Mouse (Mus musculus) intestine, embryonic 14.5 days (tissue): ENCODE data around the gene Astn2. TPM values are rescaled to one million over a fixed set of nuclear protein-coding genes. Genes with fewer than 3 reads are reported as not detected.
A peak's percentile ranks its signal among the peaks of the same experiment; 100 is the strongest.

Experiments
- ATAC-seq: fragments of 200-750 bp; cut with Nextera tagmentation; replicated peaks from 2 replicates; pipeline ENCODE4 v1.8.0; 2017; ENCODE audit warnings: low read depth, moderate number of reproducible peaks, moderate TSS enrichment, moderate library complexity; ENCODE audit not compliant: low FRiP score, low TSS enrichment
- DNase-seq: peaks from one replicate; pipeline ENCODE4 v3.0.0-alpha.2; 2018; ENCODE audit warnings: low spot score
- H3K27ac ChIP-seq: fragments of 300-500 bp; sonication (generic); 2 replicates; pipeline ENCODE4 v1.5.1; 2014; ENCODE audit warnings: low read depth, mild to moderate bottlenecking, control low read depth
- H3K27me3 ChIP-seq: fragments of 300-500 bp; sonication (generic); replicated peaks from 2 replicates; pipeline ENCODE4 v1.6.1; 2014; ENCODE audit warnings: low read length, control low read depth; ENCODE audit not compliant: control insufficient read depth, insufficient read depth
- H3K36me3 ChIP-seq: fragments of 300-500 bp; sonication (generic); 2 replicates; pipeline ENCODE4 v1.6.1; 2014; ENCODE audit warnings: low read length, control low read depth; ENCODE audit not compliant: control insufficient read depth, insufficient read depth
- H3K4me1 ChIP-seq: fragments of 300-500 bp; sonication (generic); replicated peaks from 2 replicates; pipeline ENCODE4 v1.6.1; 2014; ENCODE audit warnings: low read length, control low read depth, mixed read lengths; ENCODE audit not compliant: control insufficient read depth, insufficient read depth
- H3K4me2 ChIP-seq: fragments of 300-500 bp; sonication (generic); 2 replicates; pipeline ENCODE4 v1.6.1; 2014; ENCODE audit warnings: low read length
- H3K4me3 ChIP-seq: fragments of 300-500 bp; sonication (generic); 2 replicates; pipeline ENCODE4 v1.5.1; 2014; ENCODE audit warnings: low read depth, low read length, control low read depth, mixed read lengths
- H3K9ac ChIP-seq: fragments of 300-500 bp; sonication (generic); 2 replicates; pipeline ENCODE4 v1.6.1; 2014; ENCODE audit warnings: mild to moderate bottlenecking, low read length
- H3K9me3 ChIP-seq: fragments of 300-500 bp; sonication (generic); 2 replicates; pipeline ENCODE4 v1.6.1; 2016; ENCODE audit warnings: low read length, control low read depth; ENCODE audit not compliant: control insufficient read depth
- WGBS: fragments of 180-500 bp; shearing (Covaris S2); extraction: QIAGEN DNeasy Blood & Tissue Kit; methylation state at CpG from one replicate; pipeline ENCODE4 v1.1.7; 2014; 5-methylcytosine and 5-hydroxymethylcytosine counted together
- polyA plus RNA-seq: library from polyadenylated mRNA; unstranded; fragments of >200 nt; fragmentation: Nextera tagmentation; extraction: Ambion mirVana; gene quantifications from 2 replicates; pipeline ENCODE4 v1.2.1, GENCODE M21; 2014

Astn2 gene
- polyA plus RNA-seq, 1 experiment from 2014 or later, result 0.96 TPM

DNA sequence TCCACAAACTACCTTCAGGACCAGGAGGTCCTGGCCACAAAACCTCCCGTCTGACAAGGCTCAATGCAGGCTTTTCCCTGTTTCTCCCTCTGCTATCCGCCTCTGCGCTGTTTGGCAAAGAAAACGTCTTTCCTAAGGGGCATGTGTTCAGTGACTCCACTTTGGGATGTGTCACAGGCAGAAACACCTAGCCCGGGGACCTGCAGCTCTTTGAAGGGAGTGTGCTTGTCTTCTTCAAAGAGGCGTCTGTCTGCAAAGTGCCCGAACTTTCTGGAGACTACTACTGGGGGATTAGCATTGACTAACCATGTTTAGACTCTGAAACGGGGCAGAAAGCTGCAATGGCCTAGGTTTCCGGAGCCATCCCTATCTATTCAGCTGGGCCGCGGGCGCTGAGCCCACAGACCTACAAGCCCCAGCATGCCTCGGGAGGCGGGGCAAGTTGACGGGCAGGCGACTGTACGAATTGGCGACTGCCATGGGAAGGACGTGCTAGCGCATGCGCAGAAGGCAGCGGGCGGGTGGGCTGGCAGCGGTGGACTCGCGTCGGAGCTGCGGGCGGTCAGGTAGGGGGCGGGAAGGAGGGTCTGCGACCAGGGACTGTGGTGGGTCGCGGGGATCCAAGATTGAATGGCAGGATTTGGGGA lies 799.8 kb downstream of the Astn2 start, which contains the start of gene Trim32:
Gene Trim32 (plus strand): TSS at position 483 of the 647 bp plus-strand sequence.
- peak within 1 kb of the TSS; percentile 29; the same call in 1 of the 2 replicates for H3K27ac ChIP-seq
- peak; percentile 99 for DNase-seq
- H3K4me3 ChIP-seq, result peak within 1 kb of the TSS; percentile 68
- H3K9me3 ChIP-seq, result no peaks in the 10 kb centered on the region
- 4% methylated on average over 33 of the region's 33 CpGs for WGBS
- no peaks in the 10 kb centered on the region for H3K36me3 ChIP-seq
- H3K4me1 ChIP-seq, result peaks cover 17% of the 10 kb centered on the region
- peak; percentile 93 for ATAC-seq
- H3K4me2 ChIP-seq, result peak within 1 kb of the TSS; percentile 59
- H3K9ac ChIP-seq, result peak within 1 kb of the TSS; percentile 65
- H3K27me3 ChIP-seq, result no peaks in the 10 kb centered on the region

DNA sequence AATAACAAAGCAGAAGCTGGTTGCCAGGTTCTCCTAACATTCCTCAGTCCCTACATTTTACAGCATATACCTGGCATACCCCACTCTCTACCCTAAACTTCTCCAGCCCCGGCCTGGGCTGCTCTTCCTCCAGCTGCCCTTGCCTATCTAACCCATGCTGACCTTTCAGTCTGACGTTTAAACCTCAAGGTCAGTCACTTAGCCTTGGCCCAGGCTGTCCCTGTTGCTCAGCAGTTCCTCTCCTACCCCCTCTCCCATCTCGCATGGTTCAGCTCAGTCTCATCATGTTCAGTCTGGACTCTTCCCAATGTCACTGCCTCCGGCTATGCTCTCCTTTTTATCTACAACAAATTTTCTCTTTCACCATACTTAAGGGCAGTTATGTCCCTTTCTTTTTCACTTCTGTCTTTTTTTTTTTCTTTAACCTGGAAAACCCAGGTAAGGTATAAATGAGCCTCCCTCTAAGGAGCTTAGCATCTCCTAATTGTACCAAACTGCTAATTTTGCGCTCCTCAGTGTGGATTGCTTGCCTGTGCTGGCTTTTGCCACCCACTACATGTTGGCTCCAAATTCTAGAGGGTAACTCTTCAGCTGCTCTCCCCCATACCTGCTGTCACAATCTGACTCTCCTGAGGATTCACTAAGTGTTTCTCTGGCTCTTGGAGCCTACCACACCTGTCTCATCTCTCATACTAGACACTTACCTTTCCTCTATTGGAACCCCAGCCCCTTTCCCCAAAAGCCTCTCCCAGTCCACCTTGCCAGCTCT lies 809.6 kb downstream of the Astn2 start:
- Histone ChIP-seq H3K36me3 (no peaks in the 10 kb centered on the region), H3K27ac (no peak overlapping the region), H3K4me1 (no peaks in the 10 kb centered on the region), H3K4me2 (no peak overlapping the region), H3K9me3 (no peaks in the 10 kb centered on the region), H3K9ac (no peak overlapping the region), H3K27me3 (no peaks in the 10 kb centered on the region), H3K4me3 (no peak overlapping the region)
- ATAC-seq (no peak), DNase-seq (no peak)
- 58% methylated on average over 5 of the region's 5 CpGs for WGBS

DNA sequence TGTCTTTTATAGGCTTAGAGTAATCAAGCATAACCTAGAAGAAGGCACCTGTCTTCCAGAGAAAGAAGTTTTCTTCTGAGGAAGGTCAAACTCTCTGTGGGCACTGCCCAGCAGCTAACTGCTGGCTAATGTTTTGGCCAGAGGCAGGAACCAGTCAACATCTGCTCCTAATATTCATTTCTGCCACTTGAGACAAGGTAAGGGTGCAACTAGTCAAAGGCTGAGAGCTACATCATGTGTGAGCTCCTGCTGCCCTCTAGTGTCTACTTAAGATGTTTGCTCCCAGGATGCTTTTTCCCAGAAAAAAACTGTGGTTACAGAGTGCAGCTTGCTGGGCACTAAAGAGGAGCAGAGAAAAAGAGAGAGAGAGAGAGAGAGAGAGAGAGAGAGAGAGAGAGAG lies 814.6 kb downstream of the Astn2 start:
- Histone ChIP-seq H3K4me2 (no peak overlapping the region), H3K4me1 (no peaks in the 10 kb centered on the region), H3K27me3 (no peaks in the 10 kb centered on the region), H3K9me3 (no peaks in the 10 kb centered on the region), H3K4me3 (no peak overlapping the region), H3K9ac (no peak overlapping the region), H3K27ac (no peak overlapping the region), H3K36me3 (no peaks in the 10 kb centered on the region)
- DNase-seq (peak; percentile 58), ATAC-seq (no peak)

GRCm38 (mm10) chr4:65586947-65587346 lies 817.5 kb downstream of the Astn2 start:
- Histone ChIP-seq H3K4me1 (no peaks in the 10 kb centered on the region), H3K27ac (no peak overlapping the region), H3K4me2 (no peak overlapping the region), H3K36me3 (no peaks in the 10 kb centered on the region), H3K4me3 (no peak overlapping the region), H3K27me3 (no peaks in the 10 kb centered on the region), H3K9ac (no peak overlapping the region), H3K9me3 (no peaks in the 10 kb centered on the region)
- ATAC-seq (no peak), DNase-seq (no peak)
- WGBS, result 57% methylated on average over 5 of the region's 5 CpGs

- Histone ChIP-seq H3K9ac (no peak overlapping the region), H3K27ac (no peak overlapping the region), H3K27me3 (no peaks in the 10 kb centered on the region), H3K4me2 (no peak overlapping the region), H3K9me3 (no peaks in the 10 kb centered on the region), H3K4me1 (no peaks in the 10 kb centered on the region), H3K4me3 (no peak overlapping the region), H3K36me3 (no peaks in the 10 kb centered on the region)
- WGBS, result 77% methylated on average over 1 of the region's 1 CpGs
- no peak for ATAC-seq
- no peak for DNase-seq
Observed at GRCm38 (mm10) chr4:65580254-65580653, 824.2 kb downstream of the Astn2 start.

- no peak overlapping the region for H3K9ac ChIP-seq
- ATAC-seq (no peak), DNase-seq (no peak)
- H3K36me3 ChIP-seq, result no peaks in the 10 kb centered on the region
- no peaks in the 10 kb centered on the region for H3K27me3 ChIP-seq
- H3K4me1 ChIP-seq, result no peaks in the 10 kb centered on the region
- no peak overlapping the region for H3K4me2 ChIP-seq
- H3K9me3 ChIP-seq, result no peaks in the 10 kb centered on the region
- H3K4me3 ChIP-seq, result no peak overlapping the region
- WGBS, result 75% methylated on average over 4 of the region's 4 CpGs
- H3K27ac ChIP-seq, result no peak overlapping the region
Observed at GRCm38 (mm10) chr4:65565493-65565892, 838.9 kb downstream of the Astn2 start.

- Histone ChIP-seq H3K9me3 (no peaks in the 10 kb centered on the region), H3K36me3 (no peaks in the 10 kb centered on the region), H3K4me1 (no peaks in the 10 kb centered on the region), H3K4me2 (no peak overlapping the region), H3K27ac (no peak overlapping the region), H3K27me3 (no peaks in the 10 kb centered on the region), H3K9ac (no peak overlapping the region), H3K4me3 (no peak overlapping the region)
- WGBS, result 59% methylated on average over 6 of the region's 6 CpGs
- no peak for DNase-seq
- ATAC-seq, result no peak
Observed at GRCm38 (mm10) chr4:65548561-65548960, 855.9 kb downstream of the Astn2 start.

- no peak for DNase-seq
- 78% methylated on average over 2 of the region's 2 CpGs for WGBS
- no peak overlapping the region for H3K9ac ChIP-seq
- H3K27ac ChIP-seq, result no peak overlapping the region
- no peaks in the 10 kb centered on the region for H3K36me3 ChIP-seq
- no peak overlapping the region for H3K4me2 ChIP-seq
- no peaks in the 10 kb centered on the region for H3K9me3 ChIP-seq
- H3K4me3 ChIP-seq, result no peak overlapping the region
- H3K4me1 ChIP-seq, result no peaks in the 10 kb centered on the region
- no peak for ATAC-seq
- no peaks in the 10 kb centered on the region for H3K27me3 ChIP-seq
Observed at GRCm38 (mm10) chr4:65545582-65545981, 858.8 kb downstream of the Astn2 start.
